Mouse (Mus musculus): ENCODE measurements at regions not wholly inside any gene's neighbourhood (a gene's known extent, or its start where the extent isn't known, plus 50 kb on each side); places are given as distances from the start of the nearest gene placed in this dataset.

- TF ChIP-seq POLR2A (IDR thresholded peaks at IDR 0.05; ENCODE audit: control insufficient read depth, low read depth, low read length) (no peak), CTCF (IDR thresholded peaks at IDR 0.05; ENCODE audit: control insufficient read depth, insufficient read depth, insufficient replicate concordance, low read depth, low read length) (no peak)
Observed at GRCm38 (mm10) chr9:41879080-41879479, 245.0 kb downstream of the Sorl1 start.
